Mouse (Mus musculus): ENCODE data around the gene Poldip3.

Poldip3 gene

GRCm38 (mm10) chr15:83165526-83166315, 16.5 kb upstream of the Poldip3 start:
- in situ Hi-C loops (cut with MboI, MseI), result no loop called here

DNA sequence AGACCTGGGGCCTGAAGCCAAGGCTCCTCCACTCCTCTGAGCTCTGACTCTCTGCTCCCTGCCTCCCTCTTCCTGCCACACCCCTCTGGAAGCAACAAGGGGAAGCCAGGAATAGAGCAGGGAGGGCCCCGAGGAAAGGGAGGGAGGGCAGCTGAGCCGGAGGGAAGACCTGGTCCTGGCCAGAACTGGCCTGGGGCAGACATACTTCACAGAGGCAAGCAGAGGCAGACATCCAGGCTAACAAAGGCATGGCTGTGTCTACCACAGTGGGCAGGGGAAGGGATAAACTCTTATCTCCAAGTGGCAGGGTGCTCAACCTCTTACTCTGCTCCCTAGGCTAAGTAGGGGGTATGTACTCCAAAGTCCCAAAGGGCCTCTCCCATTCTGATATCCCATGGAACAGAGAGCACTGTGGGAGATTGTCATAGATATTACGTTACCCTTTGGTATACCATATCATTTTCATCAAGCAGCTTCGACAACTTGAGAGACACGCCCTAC, 15.8 kb upstream of the Poldip3 start:
- in situ Hi-C loops (cut with MboI, MseI), result no loop called here

DNA sequence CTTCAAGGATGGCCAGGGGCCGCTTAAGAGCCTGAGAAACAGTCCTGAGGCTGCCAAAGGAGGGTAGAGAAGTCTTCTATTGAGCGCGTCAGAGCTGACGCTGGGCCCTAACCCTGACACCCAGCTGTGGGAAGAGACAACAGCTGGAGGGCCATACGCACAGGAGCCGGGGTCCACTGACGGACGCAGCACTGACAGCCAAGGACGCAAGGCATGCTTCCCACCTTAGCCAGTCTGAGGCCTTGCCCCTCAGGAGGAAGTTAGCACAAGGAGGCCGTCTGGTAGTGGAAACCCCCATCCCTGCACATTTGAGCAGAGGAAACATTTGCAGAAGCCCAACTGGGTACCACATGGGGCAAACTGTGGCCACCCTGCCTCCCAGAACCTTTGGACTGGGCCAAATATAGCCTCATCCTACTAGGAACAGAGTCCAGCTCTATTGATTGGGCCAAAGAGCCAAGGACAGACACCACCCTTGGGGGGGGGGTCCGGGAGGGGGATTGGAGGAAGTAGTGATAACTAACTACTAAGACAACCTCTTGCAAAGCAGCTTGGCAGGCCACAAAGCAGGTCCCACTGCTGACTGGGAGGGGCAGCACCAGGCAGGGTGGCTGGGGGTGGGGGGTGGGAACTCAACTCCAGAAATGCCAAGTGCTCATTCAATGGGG, 13.8 kb upstream of the Poldip3 start:
- in situ Hi-C loops (cut with MboI, MseI), result no loop called here

GRCm38 (mm10) chr15:83162001-83162400, 12.8 kb upstream of the Poldip3 start:
- in situ Hi-C loops (cut with MboI, MseI), result no loop called here

DNA sequence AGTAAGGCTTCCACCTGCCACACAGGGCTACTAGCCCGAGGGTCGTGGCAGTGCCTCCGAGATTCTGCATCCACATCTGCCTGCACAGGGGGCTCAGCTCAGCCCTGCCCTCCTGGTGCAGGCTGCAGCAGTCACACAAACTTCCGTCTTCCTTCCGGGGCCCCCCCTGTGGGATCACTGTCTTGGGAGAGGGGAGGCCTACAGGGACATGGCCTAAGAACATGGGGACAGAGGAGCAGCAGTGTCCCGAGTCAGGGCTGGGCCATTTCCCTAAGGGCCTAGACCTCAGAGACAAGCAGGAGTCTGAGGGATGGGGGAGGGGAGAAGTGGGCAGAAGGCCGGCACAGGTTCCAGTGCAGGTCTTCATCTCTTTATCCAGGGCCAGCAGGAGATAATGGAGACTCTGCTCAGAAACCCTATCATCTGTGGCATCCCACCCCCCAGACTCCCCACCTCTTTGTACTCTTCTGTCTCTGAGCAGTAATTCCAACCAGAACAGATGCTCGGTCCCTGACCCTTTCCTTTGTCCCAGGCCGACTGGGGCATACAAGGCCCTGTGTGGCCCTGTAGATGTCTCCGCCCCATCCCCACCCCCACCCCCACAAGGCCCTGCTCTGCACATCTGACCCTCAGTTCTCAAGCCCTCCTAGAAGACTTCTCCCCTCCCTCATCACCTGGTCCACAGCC, 12.0 kb upstream of the Poldip3 start:
- in situ Hi-C loops (cut with MboI, MseI), result no loop called here

- in situ Hi-C loops (cut with MboI, MseI), result no loop called here
These were observed 11.4 kb upstream of the Poldip3 start for GRCm38 (mm10) chr15:83160561-83160960.

GRCm38 (mm10) chr15:83159823-83160222, 10.6 kb upstream of the Poldip3 start:
- in situ Hi-C loops (cut with MboI, MseI), result no loop called here

DNA sequence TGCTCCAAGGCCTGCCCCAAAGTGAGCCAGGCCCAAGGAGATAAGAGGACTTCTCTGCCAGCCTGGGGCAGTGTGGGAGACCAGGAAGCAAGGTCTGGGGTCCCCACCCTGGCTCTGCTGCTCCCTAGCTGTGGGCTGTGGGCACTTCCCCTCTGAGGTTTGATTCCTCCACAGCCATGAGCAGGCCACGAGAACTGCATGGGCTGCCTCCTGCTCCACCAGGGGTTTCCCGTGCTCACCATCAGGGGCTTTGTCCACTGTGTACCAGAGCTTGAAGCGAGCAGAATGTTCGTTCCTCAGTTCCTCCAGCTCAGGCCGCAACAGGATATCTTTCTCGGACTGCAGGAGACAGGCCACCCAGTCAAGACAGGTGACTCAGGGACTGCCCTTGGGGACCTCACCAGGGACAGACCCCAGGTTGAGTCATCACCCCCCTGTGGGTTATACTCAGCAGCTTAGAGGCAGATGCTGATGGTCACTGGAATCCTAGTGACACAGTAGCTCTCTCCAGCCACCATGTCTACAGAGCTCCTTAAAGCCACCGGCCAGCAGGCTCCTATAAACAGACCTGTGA, 9.5 kb upstream of the Poldip3 start:
- in situ Hi-C loops (cut with MboI, MseI), result no loop called here

GRCm38 (mm10) chr15:83157667-83158064, 8.5 kb upstream of the Poldip3 start:
- in situ Hi-C loops (cut with MboI, MseI), result no loop called here

DNA sequence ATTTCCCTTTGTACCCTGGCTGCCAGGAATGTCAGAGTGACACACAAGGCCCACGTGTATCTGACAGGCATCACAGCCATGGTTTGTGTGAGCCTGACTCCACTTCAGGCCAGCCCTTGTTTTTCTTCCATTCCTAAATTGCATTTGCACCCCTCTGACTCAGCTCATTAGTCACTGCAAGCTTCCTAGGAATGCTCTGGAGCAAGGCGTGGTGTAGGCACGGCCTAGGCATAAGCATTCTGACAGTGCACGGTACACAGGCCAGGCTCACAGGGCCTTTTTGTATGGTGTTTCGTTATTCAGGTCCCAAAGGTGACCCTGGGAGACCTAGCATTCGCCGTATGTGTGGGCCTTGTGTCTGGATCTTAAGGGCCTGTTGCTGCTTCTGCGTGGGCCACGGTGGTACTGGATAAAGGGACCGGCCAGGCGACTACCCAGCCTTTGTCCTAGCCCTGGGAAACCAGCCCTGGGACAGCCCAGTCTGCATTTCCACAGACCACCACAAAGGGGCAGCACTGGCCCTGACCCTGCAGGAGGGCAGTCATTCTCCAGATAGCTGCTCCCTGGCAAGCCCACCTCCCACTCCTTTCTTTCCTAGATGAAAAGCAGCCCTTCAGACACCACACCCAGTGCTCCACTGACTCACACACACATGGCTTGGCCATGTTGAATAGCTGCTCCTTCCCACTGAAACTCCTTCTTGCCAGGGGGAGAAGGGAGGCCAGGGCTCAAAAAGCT, 7.9 kb upstream of the Poldip3 start:
- in situ Hi-C loops (cut with MboI, MseI), result no loop called here

DNA sequence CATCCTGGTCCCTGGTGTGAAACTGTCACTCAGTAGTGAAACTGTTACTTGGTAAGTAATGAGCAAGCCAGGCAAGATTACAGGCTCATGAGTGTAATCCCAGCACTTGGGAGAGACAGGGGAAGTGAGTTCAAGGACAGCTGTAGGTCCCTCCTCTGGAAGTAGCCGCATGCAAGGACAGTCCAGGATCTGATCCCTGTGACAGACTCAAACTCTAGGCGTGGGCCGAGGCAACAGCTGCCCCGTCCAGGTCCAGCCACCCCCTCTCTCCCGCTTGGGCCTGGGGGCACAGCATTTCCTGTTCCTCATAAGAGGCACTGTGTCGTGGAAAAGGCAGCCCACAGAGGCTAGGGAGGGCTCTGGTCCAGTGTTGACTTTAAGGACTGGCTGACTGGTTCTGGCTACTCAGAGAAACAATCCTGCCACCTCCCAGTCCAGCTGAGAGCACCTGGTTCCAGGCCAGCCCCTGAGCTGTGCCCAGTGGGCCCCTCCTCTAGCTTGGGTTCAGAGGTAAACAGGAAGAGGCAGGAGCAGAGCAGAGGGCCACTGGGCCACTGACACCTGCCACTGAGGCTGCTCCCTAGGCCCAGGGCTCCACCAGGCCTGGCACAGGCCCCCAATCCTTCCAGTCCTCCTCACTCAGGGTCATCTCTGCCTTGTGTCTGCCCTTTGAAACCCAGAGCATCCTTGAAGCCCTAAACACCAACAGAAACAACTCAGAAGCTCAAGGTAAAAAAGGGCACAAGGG, 6.7 kb upstream of the Poldip3 start:
- in situ Hi-C loops (cut with MboI, MseI), result no loop called here

- in situ Hi-C loops (cut with MboI, MseI), result no loop called here
These were observed 5.1 kb upstream of the Poldip3 start for GRCm38 (mm10) chr15:83154309-83154708.

GRCm38 (mm10) chr15:83150694-83151093, 1.5 kb upstream of the Poldip3 start:
- in situ Hi-C loops (cut with MboI, MseI), result no loop called here

DNA sequence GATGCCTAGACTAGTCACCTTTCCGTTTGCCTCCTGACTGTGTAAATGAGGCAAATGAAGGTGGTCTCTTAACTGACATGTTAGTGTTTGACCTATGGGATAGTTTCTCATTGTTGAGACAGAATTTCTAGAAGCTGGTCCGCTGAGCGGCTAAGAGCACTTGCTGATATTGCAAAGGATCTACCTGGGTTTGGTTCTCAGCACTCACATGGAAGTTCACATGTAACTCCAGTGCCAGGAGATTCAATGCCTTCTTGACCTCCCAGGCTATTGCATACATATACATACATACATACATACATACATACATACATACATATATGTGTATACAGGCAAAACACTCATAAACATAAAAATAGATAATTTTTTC, 874 bp upstream of the Poldip3 start:
- in situ Hi-C loops (cut with MboI, MseI), result no loop called here

- in situ Hi-C loops (cut with MboI, MseI), result no loop called here
These were observed 386 bp downstream of the Poldip3 start for GRCm38 (mm10) chr15:83148801-83149195.

DNA sequence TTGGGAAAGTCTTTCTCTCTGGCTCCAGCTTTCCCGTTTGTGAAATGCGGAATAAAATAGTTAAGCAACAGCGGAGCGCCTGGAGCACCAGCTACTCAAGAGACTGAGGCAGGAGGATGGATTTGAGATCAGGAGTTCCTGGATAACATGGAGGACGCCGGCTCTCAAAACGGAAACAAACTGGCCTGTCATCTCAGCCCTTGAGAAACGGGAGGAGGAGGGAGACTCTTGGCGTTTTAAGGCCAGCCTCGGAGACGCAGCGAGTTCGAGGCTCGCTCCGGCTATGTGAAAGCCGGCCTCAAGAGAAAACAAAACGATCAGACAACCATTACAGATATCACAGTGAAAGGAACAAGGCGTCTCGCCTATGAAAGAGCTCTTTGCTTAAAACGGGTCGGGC, 789 bp downstream of the Poldip3 start:
- in situ Hi-C loops (cut with MboI, MseI), result no loop called here

DNA sequence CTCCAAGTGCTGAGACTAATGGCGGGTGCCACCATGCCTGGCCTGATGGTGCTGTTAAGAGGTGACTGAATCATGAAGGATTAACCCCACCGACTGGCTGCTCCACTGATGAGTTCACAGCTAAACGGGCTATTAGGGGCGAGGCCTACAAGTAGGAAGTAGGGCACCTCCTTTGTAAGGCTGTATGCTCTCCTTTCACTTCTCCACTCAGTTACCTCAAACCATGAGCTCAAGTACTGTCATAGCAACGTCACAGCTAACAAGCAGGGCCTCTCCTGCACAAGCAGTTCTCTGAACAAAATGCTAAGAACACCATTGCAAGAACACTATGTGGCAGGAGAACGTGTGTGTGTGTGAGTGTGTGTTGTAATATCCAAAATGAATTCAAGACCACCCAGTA, 3.6 kb downstream of the Poldip3 start:
- in situ Hi-C loops (cut with MboI, MseI), result no loop called here

DNA sequence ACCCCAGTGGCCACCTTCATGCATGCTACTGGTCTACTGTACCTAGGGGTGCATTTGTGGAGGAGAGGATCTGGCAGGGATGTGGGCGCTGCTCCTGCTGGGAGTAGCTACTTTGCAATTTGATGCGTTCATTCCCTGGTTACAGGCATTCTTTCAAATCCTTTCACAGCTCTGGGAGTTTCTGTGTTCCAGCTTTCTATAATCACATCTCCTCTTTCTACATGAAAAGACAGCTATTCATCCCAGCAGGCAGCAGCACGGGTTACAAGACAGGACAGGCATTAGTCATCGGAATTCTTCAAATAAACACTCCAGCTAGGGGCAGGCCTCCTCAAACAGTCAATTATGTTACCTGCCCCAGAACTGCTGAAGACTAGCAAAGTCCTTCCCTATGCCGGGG, 6.3 kb downstream of the Poldip3 start:
- in situ Hi-C loops (cut with MboI, MseI), result no loop called here

GRCm38 (mm10) chr15:83135654-83136053, 13.5 kb downstream of the Poldip3 start:
- in situ Hi-C loops (cut with MboI, MseI), result no loop called here

GRCm38 (mm10) chr15:83134671-83135070, 14.5 kb downstream of the Poldip3 start:
- in situ Hi-C loops (cut with MboI, MseI), result no loop called here

Data from regulatory T cell (primary cell).